Mouse (Mus musculus): ENCODE data around the gene Gm9970. TPM values are rescaled to one million over a fixed set of nuclear protein-coding genes. Genes with fewer than 3 reads are reported as not detected.

Gm9970 gene
- polyA plus RNA-seq, 1 experiment from 2014 or later, result 0.68 TPM

DNA sequence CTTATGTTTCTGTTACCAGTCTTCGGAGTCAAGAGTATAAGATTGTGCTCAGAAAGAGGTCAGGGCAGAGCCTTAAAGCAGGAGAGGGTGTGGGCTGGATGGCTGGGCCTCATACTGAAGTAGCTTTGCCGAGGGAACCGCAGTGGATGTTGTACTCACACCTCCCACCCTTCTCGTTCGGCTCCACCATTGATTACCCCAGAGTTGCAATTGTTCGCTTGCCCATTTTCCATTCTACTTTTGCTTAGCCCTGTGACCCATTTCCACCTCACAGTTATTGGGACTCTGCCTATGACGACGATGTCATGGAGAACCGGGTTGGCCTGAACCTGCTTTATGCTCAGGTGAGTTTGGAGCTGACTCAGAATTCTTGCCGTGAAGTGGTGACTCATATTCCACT, 44.8 kb downstream of the Gm9970 start:
- ATAC-seq (ENCODE audit: low read depth), result no peak
- WGBS, result 92% methylated on average over 10 of the region's 10 CpGs

DNA sequence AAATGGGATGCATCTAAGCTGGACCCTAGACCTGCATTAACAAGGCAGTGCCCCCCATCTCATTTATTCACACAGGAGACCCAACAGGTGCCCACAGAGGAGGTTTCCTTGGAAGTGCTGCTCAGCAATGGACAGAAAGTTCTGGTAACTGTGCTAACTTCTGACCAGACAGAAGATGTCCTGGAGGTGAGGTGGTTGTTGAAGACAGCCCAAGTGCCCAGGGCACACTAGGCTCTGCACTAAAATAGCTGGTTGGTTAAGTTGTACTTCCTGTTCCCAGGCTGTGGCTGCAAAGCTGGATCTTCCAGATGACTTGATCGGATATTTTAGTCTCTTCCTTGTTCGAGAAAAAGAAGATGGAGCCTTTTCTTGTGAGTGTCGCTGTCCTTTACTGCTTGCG, 45.4 kb downstream of the Gm9970 start:
- peaks cover 73% of the 10 kb centered on the region for H3K36me3 ChIP-seq (ENCODE audit: control insufficient read depth, insufficient read depth, low read length)
- no peak overlapping the region for H3K4me2 ChIP-seq (ENCODE audit: low read depth, low read length)
- H3K4me1 ChIP-seq (ENCODE audit: control insufficient read depth, insufficient read depth, low read length), result peaks cover 9% of the 10 kb centered on the region
- ATAC-seq (ENCODE audit: low read depth) (no peak), DNase-seq (ENCODE audit: low spot score) (no peak)
- peaks cover 5% of the 10 kb centered on the region for H3K9me3 ChIP-seq (ENCODE audit: control insufficient read depth, low read length)
- no peak overlapping the region for H3K9ac ChIP-seq (ENCODE audit: low read depth, low read length)
- 94% methylated on average over 4 of the region's 4 CpGs for WGBS
- H3K27me3 ChIP-seq (replicated peaks; ENCODE audit: control insufficient read depth, insufficient read depth, low read length), result no peaks in the 10 kb centered on the region
- H3K27ac ChIP-seq (replicated peaks; ENCODE audit: low read depth, low read length), result no peak overlapping the region
- H3K4me3 ChIP-seq (ENCODE audit: low read depth, low read length), result no peak overlapping the region

More for the DNA sequence above, 44.8 kb downstream of the Gm9970 start:
- Histone ChIP-seq H3K36me3 (ENCODE audit: control insufficient read depth, insufficient read depth, low read length) (peaks cover 68% of the 10 kb centered on the region), H3K4me1 (ENCODE audit: control insufficient read depth, insufficient read depth, low read length) (peaks cover 9% of the 10 kb centered on the region), H3K4me3 (ENCODE audit: low read depth, low read length) (no peak overlapping the region), H3K4me2 (ENCODE audit: low read depth, low read length) (no peak overlapping the region), H3K9ac (ENCODE audit: low read depth, low read length) (no peak overlapping the region), H3K27ac (replicated peaks; ENCODE audit: low read depth, low read length) (no peak overlapping the region), H3K9me3 (ENCODE audit: control insufficient read depth, low read length) (peaks cover 5% of the 10 kb centered on the region), H3K27me3 (replicated peaks; ENCODE audit: control insufficient read depth, insufficient read depth, low read length) (no peaks in the 10 kb centered on the region)
- DNase-seq (ENCODE audit: low spot score), result no peak

DNA sequence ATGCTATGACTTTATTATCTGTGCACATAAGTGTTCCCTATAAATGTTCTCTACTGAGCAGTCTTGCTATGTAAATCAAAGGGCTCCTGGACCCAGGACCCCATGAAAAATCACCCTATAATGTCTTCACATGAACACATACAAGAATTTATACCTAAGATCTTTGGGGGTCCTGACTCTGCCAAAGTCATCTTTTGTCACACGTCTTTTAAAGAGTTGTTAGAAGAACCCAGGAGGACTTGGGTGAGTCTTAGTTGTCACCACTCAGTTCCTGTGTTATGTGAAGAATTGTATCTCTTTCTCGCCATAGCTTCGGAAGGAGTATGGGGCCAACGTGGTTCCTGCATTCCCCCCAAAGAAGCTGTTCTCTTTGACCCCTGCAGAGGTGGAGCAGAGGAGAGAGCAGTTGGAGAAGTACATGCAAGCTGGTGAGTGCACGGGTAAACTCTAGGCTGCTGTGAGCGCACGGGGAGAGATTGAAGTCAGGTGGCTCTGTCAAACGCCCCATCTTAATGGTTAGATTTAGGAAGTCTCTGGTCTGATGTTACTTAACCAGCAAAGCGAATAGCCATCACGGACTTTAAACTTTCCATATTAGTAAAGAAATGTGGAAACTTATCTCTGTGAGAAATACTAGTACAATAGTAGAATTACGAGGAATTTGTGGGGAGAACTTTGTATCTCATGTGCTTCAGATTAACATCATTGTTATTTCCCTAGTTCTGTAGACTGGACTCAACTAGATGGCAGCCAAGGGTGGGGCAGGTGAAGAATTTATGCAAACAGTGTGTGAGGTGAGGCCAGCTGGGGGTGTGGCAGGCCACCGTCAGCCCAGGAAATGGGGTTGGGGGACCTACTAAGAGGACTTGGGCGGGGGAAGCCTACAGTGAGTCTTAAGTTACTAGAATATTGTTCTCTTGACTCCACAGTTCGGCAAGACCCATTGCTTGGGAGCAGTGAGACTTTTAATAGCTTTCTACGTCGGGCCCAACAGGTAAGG, 46.2 kb downstream of the Gm9970 start:
- Histone ChIP-seq H3K9me3 (ENCODE audit: control insufficient read depth, low read length) (no peaks in the 10 kb centered on the region), H3K36me3 (ENCODE audit: control insufficient read depth, insufficient read depth, low read length) (peaks cover 74% of the 10 kb centered on the region), H3K27me3 (replicated peaks; ENCODE audit: control insufficient read depth, insufficient read depth, low read length) (no peaks in the 10 kb centered on the region), H3K9ac (ENCODE audit: low read depth, low read length) (peak overlapping the region; percentile 87; the same call in 1 of the 2 replicates), H3K4me3 (ENCODE audit: low read depth, low read length) (peak overlapping the region; percentile 86), H3K4me2 (ENCODE audit: low read depth, low read length) (peak overlapping the region; percentile 92), H3K27ac (replicated peaks; ENCODE audit: low read depth, low read length) (no peak overlapping the region), H3K4me1 (ENCODE audit: control insufficient read depth, insufficient read depth, low read length) (peaks cover 9% of the 10 kb centered on the region)
- 91% methylated on average over 16 of the region's 16 CpGs for WGBS
- ATAC-seq (ENCODE audit: low read depth) (no peak), DNase-seq (ENCODE audit: low spot score) (no peak)

DNA sequence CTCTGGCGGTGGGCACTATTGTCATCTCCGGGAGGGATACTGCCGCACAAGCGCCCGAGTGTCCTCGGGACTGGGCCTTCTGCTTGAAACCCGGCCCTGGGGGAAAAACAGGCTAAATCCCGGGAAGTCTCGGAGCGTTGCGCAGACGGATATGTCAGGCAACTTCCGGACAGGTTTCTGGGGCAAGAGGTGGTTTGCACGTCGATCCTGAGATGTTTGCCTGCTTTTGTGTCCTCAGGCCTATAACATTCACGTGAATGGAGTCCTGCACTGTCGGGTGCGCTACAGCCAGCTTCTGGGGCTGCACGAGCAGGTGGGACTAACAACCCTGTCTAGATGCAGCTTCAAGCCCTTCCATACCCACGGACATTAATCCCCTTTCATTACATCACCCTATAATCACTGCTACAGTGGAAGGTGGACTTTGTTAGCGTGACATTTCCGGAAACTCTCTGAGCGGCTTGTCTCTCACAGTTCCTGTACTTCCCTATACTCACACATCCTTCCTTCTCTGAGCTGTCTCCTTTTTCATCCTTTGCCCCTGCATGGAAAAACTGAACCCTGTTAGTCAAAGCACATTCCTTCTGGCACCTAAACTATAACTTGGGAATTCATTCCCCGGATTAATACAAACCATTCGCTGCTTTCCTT, 47.3 kb downstream of the Gm9970 start:
- peaks cover 9% of the 10 kb centered on the region for H3K4me1 ChIP-seq (ENCODE audit: control insufficient read depth, insufficient read depth, low read length)
- no peaks in the 10 kb centered on the region for H3K9me3 ChIP-seq (ENCODE audit: control insufficient read depth, low read length)
- 10% methylated on average over 25 of the region's 25 CpGs for WGBS
- peaks cover 73% of the 10 kb centered on the region for H3K36me3 ChIP-seq (ENCODE audit: control insufficient read depth, insufficient read depth, low read length)
- H3K4me2 ChIP-seq (ENCODE audit: low read depth, low read length), result peak overlapping the region; percentile 92
- DNase-seq (ENCODE audit: low spot score), result peak; percentile 6
- peak overlapping the region; percentile 86 for H3K4me3 ChIP-seq (ENCODE audit: low read depth, low read length)
- ATAC-seq (ENCODE audit: low read depth), result no peak
- H3K9ac ChIP-seq (ENCODE audit: low read depth, low read length), result peak overlapping the region; percentile 87
- no peaks in the 10 kb centered on the region for H3K27me3 ChIP-seq (replicated peaks; ENCODE audit: control insufficient read depth, insufficient read depth, low read length)
- H3K27ac ChIP-seq (replicated peaks; ENCODE audit: low read depth, low read length), result peak overlapping the region; percentile 87

DNA sequence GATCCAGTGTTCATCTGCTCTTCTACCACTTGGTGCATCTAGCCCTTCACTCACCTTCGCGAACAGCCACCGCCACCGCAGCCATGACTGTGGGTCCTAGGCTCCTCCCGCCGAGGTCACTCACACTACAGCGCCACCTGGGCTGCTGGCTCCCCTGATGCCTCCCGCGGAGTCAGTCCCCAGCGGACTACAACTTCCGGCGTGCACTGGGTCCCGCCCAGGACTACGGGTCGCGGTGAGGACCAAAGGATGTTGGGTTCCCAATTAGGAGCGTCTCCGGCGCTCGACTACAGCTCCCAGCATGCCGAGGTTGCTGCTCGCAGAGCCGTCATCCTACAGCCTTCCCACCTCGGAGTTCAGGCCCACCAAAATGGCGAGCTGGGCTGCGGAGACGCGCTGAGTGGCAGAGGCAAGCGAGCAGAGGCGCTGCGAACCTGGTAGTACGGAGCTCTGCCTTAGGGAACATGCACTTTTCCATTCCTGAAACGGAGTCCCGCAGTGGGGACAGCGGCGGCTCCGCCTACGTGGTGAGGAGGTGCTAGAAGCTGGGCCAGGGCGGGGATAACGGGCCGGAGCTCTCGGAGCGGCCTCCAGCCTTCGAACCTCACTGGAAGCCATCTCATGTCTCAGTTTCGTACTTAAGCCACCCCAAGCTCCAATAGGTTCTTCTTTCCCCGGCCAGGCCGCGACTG, 47.9 kb downstream of the Gm9970 start, which contains the start of the genes Snx17 and Eif2b4:
Gene Snx17 (plus strand): TSS at position 289 of the 692 bp plus-strand sequence.
Gene Eif2b4 (minus strand): TSS at position 492 of the 692 bp plus-strand sequence.
- no peaks in the 10 kb centered on the region for H3K9me3 ChIP-seq (ENCODE audit: control insufficient read depth, low read length)
- ATAC-seq (ENCODE audit: low read depth), result peak; percentile 98

DNA sequence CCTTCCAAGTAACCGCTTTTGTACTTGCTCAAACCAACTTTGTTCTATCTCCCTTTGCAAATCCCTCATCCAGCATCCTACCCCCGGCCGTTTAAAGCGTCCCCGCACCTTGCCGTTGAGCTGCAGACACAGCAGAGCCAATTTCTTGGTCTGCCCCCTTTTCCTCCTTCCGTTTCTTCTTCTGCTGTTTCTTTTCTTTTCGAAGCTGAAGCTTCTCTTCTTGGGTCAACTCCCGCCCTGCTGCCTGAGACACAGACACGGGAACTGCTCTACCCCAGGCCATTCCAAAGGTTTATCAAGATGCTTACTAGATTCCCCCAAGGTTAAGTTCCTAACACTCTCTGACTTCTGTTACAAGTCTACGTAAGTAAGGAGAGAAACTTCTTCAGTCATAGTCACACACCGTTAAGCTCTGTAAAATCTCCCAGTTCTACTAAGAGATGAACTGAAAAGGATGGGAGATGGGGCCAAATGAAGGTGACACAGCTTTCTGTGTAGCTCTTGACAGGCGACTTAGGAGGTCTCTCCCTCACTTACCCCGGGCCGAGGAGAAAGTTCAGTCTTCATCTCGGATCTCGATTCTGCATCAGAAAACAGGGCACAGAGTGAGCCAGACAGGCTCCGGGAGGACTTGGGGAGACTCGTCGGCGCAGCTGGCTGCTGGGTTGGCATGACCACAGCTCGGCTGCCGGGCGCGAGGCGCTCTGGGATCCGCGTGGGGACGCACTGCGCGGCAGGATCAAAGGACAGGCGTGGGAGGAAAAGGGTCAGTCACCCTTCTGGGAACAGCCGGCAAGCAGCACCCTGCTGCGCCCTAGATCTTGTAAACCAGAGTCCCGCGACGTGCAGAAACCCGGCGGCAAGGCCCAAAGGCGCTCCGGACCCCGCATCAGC, 48.7 kb downstream of the Gm9970 start:
- WGBS, result 20% methylated on average over 30 of the region's 42 CpGs
- peaks cover 73% of the 10 kb centered on the region for H3K36me3 ChIP-seq (ENCODE audit: control insufficient read depth, insufficient read depth, low read length)
- ATAC-seq (ENCODE audit: low read depth), result peak; percentile 56
- no peaks in the 10 kb centered on the region for H3K27me3 ChIP-seq (replicated peaks; ENCODE audit: control insufficient read depth, insufficient read depth, low read length)
- H3K27ac ChIP-seq (replicated peaks; ENCODE audit: low read depth, low read length), result peak overlapping the region; percentile 75
- peak overlapping the region; percentile 86 for H3K4me3 ChIP-seq (ENCODE audit: low read depth, low read length)
- H3K4me2 ChIP-seq (ENCODE audit: low read depth, low read length), result peak overlapping the region; percentile 75
- DNase-seq (ENCODE audit: low spot score), result peak; percentile 78
- no peaks in the 10 kb centered on the region for H3K9me3 ChIP-seq (ENCODE audit: control insufficient read depth, low read length)
- H3K9ac ChIP-seq (ENCODE audit: low read depth, low read length), result peak overlapping the region; percentile 87
- H3K4me1 ChIP-seq (ENCODE audit: control insufficient read depth, insufficient read depth, low read length), result peaks cover 9% of the 10 kb centered on the region

More for the DNA sequence above, 47.9 kb downstream of the Gm9970 start, which contains the start of the genes Snx17 and Eif2b4:
- H3K4me1 ChIP-seq (ENCODE audit: control insufficient read depth, insufficient read depth, low read length), result peaks cover 9% of the 10 kb centered on the region
- under 1% methylated on average over 32 of the region's 48 CpGs for WGBS
- H3K4me3 ChIP-seq (ENCODE audit: low read depth, low read length), result peak within 1 kb of the TSS; percentile 86
- H3K4me2 ChIP-seq (ENCODE audit: low read depth, low read length), result peak within 1 kb of the TSS; percentile 92
- peak within 1 kb of the TSS; percentile 87 for H3K27ac ChIP-seq (replicated peaks; ENCODE audit: low read depth, low read length)
- peaks cover 73% of the 10 kb centered on the region for H3K36me3 ChIP-seq (ENCODE audit: control insufficient read depth, insufficient read depth, low read length)
- H3K27me3 ChIP-seq (replicated peaks; ENCODE audit: control insufficient read depth, insufficient read depth, low read length), result no peaks in the 10 kb centered on the region
- peak; percentile 99 for DNase-seq (ENCODE audit: low spot score)
- peak within 1 kb of the TSS; percentile 87 for H3K9ac ChIP-seq (ENCODE audit: low read depth, low read length)

Data from embryonic facial prominence, embryonic 14.5 days (tissue).